Mouse (Mus musculus): ENCODE results near the gene Ece1. TPM values are rescaled to one million over a fixed set of nuclear protein-coding genes. Genes with fewer than 3 reads are reported as not detected.
"Not testable (repeated sequence)": the region's sequence is repeated elsewhere in the genome, so short reads cannot be mapped to it uniquely, and the experiment has no call there.

Ece1 gene
- total RNA-seq, 2 experiments from 2014 or later = 12.5 to 25.4 TPM

- not testable (repeated sequence) for ATAC-seq (ENCODE audit: poor library complexity, severe bottlenecking)
Observed at GRCm38 (mm10) chr4:137970623-137971199, 108.7 kb downstream of the Ece1 start.

GRCm38 (mm10) chr4:137974856-137975432 is 112.9 kb downstream of the Ece1 start:
- ATAC-seq (ENCODE audit: poor library complexity, severe bottlenecking) = not testable (repeated sequence)

- not testable (repeated sequence) for ATAC-seq (ENCODE audit: poor library complexity, severe bottlenecking)
Observed at GRCm38 (mm10) chr4:137979066-137979644, 117.1 kb downstream of the Ece1 start.

GRCm38 (mm10) chr4:137982869-137983268 is 120.8 kb downstream of the Ece1 start:
- no peak for ATAC-seq (ENCODE audit: poor library complexity, severe bottlenecking)

- no peak for ATAC-seq (ENCODE audit: poor library complexity, severe bottlenecking)
Observed at GRCm38 (mm10) chr4:137984212-137984611, 122.2 kb downstream of the Ece1 start.

- no peak for ATAC-seq (ENCODE audit: poor library complexity, severe bottlenecking)
Observed at GRCm38 (mm10) chr4:137984746-137985145, 122.7 kb downstream of the Ece1 start.

GRCm38 (mm10) chr4:137989426-137989825 is 127.4 kb downstream of the Ece1 start:
- ATAC-seq (ENCODE audit: poor library complexity, severe bottlenecking) = no peak

GRCm38 (mm10) chr4:137990433-137990832 is 128.4 kb downstream of the Ece1 start:
- ATAC-seq (ENCODE audit: poor library complexity, severe bottlenecking) = no peak

GRCm38 (mm10) chr4:137991240-137991639 is 129.2 kb downstream of the Ece1 start:
- ATAC-seq (ENCODE audit: poor library complexity, severe bottlenecking) = no peak

- peak; percentile 63 for ATAC-seq (ENCODE audit: poor library complexity, severe bottlenecking)
Observed at GRCm38 (mm10) chr4:137992890-137993289, 130.9 kb downstream of the Ece1 start, which contains the start of gene Eif4g3. Eif4g3 (plus strand) TSS chr4:137993022.

- peak; percentile 90 for ATAC-seq (ENCODE audit: poor library complexity, severe bottlenecking)
Observed at GRCm38 (mm10) chr4:137993291-137993758, 131.3 kb downstream of the Ece1 start.

GRCm38 (mm10) chr4:137993821-137994561 is 132.0 kb downstream of the Ece1 start:
- peak; percentile 8; the same call in 1 of the 2 replicates for ATAC-seq (ENCODE audit: poor library complexity, severe bottlenecking)

GRCm38 (mm10) chr4:137994562-137995336 is 132.7 kb downstream of the Ece1 start:
- peak; percentile 55 for ATAC-seq (ENCODE audit: poor library complexity, severe bottlenecking)

- no peak for ATAC-seq (ENCODE audit: poor library complexity, severe bottlenecking)
Observed at GRCm38 (mm10) chr4:137995399-137995798, 133.4 kb downstream of the Ece1 start.

GRCm38 (mm10) chr4:137998232-137998631 is 136.2 kb downstream of the Ece1 start:
- ATAC-seq (ENCODE audit: poor library complexity, severe bottlenecking) = no peak

GRCm38 (mm10) chr4:138000682-138001081 is 138.6 kb downstream of the Ece1 start:
- ATAC-seq (ENCODE audit: poor library complexity, severe bottlenecking) = no peak

GRCm38 (mm10) chr4:138003909-138004610 is 142.0 kb downstream of the Ece1 start:
- no peak for ATAC-seq (ENCODE audit: poor library complexity, severe bottlenecking)

- ATAC-seq (ENCODE audit: poor library complexity, severe bottlenecking) = no peak
Observed at GRCm38 (mm10) chr4:138005781-138006180, 143.7 kb downstream of the Ece1 start.

- ATAC-seq (ENCODE audit: poor library complexity, severe bottlenecking) = no peak
Observed at GRCm38 (mm10) chr4:138006951-138007613, 145.0 kb downstream of the Ece1 start.
